Mouse (Mus musculus): ENCODE results near the gene Usp48.

Usp48 gene

GRCm38 (mm10) chr4:137607023-137607422, 13.5 kb downstream of the Usp48 start:
- no peak for ATAC-seq (ENCODE audit: insufficient number of reproducible peaks, low FRiP score, low TSS enrichment)

GRCm38 (mm10) chr4:137609281-137609680, 15.7 kb downstream of the Usp48 start:
- ATAC-seq (ENCODE audit: insufficient number of reproducible peaks, low FRiP score, low TSS enrichment): no peak

DNA sequence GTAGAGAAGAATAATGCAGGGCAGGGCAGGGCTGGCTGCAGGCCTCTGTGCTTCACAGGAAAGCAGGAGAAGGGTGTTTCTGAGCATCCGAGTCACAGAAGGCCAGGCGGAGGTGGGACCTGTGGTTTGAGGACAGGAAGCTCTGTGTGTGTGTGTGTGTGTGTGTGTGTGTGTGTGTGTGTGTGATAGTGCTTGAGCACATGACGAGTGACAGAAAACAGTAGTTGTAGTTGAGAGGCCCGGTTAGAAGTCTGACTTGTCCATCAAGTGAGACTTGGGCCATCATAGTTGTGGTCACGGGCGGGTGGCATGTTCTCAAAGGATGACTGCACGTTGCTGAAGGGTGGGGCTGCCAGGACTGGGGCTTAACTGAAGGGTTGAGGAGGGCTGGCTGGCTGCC, 16.1 kb downstream of the Usp48 start:
- ATAC-seq (ENCODE audit: insufficient number of reproducible peaks, low FRiP score, low TSS enrichment): no peak

DNA sequence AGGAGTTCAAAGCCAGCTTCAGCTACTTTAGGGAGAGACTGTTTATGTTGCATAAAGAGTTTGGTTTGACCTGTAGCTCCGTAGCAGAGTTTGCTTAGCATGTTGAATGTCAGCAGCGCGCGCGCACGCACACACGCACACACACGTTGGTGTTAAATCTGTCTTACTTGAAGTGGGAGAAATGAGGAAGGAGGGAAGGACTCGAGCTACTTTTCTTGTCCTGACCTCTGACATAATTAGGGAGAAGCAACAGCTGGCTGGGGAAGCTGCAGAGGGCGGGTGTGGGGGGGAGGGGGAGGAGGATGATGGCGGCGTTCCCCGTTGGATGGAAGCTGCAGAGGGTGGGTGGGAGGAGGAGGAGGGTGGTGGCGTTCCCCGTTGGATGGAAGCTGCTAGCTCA, 16.7 kb downstream of the Usp48 start:
- no peak for ATAC-seq (ENCODE audit: insufficient number of reproducible peaks, low FRiP score, low TSS enrichment)

DNA sequence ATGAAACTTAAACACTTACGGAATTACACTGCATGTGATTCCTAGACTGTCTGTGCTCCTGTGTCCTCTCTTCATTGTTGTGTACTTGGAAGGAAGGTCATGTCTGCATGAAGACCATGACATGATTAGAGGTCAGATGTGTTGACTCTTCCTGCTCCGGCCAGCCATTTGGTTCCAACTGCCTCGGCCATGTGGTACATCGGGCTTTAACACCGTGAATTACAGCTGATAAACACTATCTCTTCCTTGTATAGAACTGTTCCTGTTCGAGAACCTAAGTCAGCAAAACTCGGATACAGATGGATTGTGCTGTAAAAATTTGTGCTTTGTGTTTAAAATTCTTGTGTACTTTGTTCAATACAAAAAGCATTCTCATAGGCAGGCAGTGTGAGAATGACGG, 29.3 kb downstream of the Usp48 start:
- no peak for ATAC-seq (ENCODE audit: insufficient number of reproducible peaks, low FRiP score, low TSS enrichment)

DNA sequence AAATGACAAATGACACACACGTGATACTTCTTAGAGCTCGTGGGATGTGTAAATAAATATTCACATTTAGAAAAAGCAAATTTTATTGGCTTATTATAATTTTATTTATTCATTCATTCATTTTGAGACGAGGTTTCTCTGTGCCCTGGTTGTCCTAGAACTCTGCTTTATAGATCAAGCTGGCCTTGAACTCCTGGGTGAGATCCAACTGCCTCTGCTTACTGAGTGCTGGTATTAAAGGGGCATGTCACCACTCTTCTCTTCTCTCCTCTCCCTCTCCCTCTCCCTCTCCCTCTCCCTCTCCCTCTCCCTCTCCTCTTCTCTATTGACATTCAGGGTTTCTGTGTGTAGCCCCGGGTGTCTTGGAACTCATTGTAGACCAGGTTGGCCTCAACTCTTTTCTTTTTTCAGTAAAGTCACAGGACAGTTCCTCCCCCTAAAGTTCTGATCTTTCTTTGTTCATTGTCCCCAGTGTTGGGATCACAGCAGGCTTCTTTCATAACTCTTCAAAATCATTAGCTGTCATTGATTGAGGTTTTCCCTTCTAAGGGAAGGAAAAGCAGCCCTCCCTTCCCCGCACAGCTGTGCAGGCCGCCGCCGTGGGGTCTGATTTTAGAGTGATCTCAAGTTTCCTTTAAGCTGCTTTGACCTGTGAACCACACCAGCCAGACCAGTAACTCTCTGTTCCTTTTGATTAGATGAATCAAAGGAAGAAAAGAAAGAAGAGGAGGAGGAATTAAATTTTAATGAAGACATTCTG, 34.1 kb downstream of the Usp48 start:
- no peak for ATAC-seq (ENCODE audit: insufficient number of reproducible peaks, low FRiP score, low TSS enrichment)

DNA sequence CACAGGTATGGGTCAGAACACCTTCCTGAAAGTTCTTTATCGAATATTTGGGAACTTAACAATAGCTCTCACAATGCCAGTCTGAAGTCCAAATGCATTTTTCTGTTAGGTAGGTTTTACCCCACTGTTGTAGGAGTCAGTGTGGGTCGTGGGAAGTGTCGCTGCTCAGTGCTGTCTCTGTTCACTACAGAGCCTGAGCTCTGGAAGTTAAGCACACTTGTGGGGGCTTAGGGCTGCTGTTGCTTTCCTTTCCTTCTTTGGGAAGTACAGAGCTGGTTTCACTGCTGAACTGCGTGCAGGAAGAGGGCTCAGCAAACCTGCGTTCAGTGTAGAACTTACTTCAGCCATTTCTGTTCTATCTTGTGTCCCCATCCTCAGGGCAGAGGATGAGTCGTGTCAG, 34.8 kb downstream of the Usp48 start:
- ATAC-seq (ENCODE audit: insufficient number of reproducible peaks, low FRiP score, low TSS enrichment): no peak

GRCm38 (mm10) chr4:137629354-137629753, 35.8 kb downstream of the Usp48 start:
- no peak for ATAC-seq (ENCODE audit: insufficient number of reproducible peaks, low FRiP score, low TSS enrichment)

GRCm38 (mm10) chr4:137630153-137630552, 36.6 kb downstream of the Usp48 start:
- no peak for ATAC-seq (ENCODE audit: insufficient number of reproducible peaks, low FRiP score, low TSS enrichment)

- no peak for ATAC-seq (ENCODE audit: insufficient number of reproducible peaks, low FRiP score, low TSS enrichment)
Observed at GRCm38 (mm10) chr4:137631596-137631995, 38.0 kb downstream of the Usp48 start.

GRCm38 (mm10) chr4:137633394-137633793, 39.8 kb downstream of the Usp48 start:
- no peak for ATAC-seq (ENCODE audit: insufficient number of reproducible peaks, low FRiP score, low TSS enrichment)

DNA sequence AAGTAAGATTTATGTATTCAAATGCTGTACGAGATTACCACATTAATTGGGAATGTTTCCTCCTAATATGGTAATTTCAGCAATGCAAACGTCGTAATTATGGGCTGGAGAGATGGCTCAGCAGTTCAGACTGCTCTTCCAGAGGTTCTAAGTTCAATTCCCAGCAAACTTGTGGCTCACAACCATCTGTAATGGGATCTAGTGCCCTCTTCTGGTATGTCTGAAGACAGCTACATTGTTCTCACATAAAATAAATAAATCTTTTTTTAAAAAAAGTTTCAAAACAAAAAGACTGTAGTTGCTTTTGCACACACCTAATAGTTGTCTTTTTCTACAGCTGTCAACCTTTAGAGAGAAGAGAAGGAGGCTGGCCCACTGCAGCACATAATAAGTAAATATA, 43.0 kb downstream of the Usp48 start:
- no peak for ATAC-seq (ENCODE audit: insufficient number of reproducible peaks, low FRiP score, low TSS enrichment)

- ATAC-seq (ENCODE audit: insufficient number of reproducible peaks, low FRiP score, low TSS enrichment): no peak
Observed at GRCm38 (mm10) chr4:137641556-137641955, 48.0 kb downstream of the Usp48 start.

DNA sequence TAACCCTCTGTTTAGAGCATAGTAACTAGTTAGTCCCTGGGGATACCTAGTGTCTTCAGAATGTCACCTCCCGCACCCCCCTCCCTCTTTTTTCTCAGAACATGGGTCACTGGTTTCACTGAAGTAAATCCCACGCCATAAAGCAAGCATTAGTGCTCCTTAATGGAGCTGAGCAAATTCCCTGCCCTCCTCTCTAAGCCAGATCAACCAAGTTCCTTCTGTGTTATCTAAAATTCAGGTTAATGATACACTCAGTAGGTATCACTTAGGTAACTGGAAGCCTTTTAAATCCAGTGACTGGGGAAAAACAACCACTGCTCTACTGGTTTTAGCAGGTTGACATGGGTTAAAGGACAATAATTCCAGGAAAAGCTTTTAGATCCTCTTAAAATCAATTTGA, 48.5 kb downstream of the Usp48 start:
- ATAC-seq (ENCODE audit: insufficient number of reproducible peaks, low FRiP score, low TSS enrichment): no peak

GRCm38 (mm10) chr4:137643459-137643858, 49.9 kb downstream of the Usp48 start:
- no peak for ATAC-seq (ENCODE audit: insufficient number of reproducible peaks, low FRiP score, low TSS enrichment)

- no peak for ATAC-seq (ENCODE audit: insufficient number of reproducible peaks, low FRiP score, low TSS enrichment)
Observed at GRCm38 (mm10) chr4:137646262-137646661, 52.7 kb downstream of the Usp48 start.

GRCm38 (mm10) chr4:137647648-137648047, 54.1 kb downstream of the Usp48 start:
- no peak for ATAC-seq (ENCODE audit: insufficient number of reproducible peaks, low FRiP score, low TSS enrichment)

- ATAC-seq (ENCODE audit: insufficient number of reproducible peaks, low FRiP score, low TSS enrichment): no peak
Observed at GRCm38 (mm10) chr4:137648230-137648629, 54.7 kb downstream of the Usp48 start.

DNA sequence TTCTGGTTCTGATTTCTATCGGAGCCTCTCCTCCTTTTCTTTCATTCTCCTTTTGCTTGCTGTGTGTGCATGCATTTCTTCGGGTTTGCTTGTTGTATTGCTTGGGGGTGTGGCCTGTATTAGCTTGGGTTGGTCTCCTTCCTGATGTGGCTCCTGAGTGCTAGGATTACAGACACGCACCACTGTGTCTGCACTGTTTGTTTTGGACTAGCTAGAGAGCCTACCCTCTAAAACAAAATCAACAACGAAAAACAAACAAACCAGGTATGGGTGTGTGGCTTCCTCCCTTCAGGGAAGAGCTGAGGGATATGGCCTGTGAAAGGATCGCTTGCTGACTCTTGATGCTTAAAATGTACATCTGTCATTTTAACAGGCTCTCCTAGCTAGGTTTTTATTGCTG, 57.4 kb downstream of the Usp48 start:
- ATAC-seq (ENCODE audit: insufficient number of reproducible peaks, low FRiP score, low TSS enrichment): no peak

DNA sequence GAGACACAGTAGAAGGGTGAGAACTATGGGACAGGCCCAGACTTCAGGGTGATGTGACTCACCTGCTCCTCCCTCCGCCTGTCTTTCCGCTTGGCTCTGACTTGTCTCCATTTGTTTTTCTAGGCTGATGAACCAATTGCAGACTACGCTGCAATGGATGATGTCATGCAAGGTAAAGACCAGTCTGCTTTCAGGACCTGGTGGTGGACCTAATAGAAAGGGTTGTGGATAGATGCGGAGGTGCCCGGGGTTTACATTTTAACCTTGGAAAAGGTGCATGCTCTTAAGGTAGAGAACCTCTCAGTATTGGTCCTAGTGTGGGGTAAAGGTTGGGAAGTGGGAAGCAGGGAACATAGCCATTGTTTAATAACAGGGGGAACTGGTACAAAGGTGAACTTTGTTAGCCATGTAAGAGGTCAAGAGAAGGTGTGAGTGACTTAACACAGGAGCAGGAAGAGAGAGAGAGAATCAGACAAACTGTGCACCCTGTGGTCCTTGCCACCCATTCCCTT, 59.3 kb downstream of the Usp48 start:
- no peak for ATAC-seq (ENCODE audit: insufficient number of reproducible peaks, low FRiP score, low TSS enrichment)

DNA sequence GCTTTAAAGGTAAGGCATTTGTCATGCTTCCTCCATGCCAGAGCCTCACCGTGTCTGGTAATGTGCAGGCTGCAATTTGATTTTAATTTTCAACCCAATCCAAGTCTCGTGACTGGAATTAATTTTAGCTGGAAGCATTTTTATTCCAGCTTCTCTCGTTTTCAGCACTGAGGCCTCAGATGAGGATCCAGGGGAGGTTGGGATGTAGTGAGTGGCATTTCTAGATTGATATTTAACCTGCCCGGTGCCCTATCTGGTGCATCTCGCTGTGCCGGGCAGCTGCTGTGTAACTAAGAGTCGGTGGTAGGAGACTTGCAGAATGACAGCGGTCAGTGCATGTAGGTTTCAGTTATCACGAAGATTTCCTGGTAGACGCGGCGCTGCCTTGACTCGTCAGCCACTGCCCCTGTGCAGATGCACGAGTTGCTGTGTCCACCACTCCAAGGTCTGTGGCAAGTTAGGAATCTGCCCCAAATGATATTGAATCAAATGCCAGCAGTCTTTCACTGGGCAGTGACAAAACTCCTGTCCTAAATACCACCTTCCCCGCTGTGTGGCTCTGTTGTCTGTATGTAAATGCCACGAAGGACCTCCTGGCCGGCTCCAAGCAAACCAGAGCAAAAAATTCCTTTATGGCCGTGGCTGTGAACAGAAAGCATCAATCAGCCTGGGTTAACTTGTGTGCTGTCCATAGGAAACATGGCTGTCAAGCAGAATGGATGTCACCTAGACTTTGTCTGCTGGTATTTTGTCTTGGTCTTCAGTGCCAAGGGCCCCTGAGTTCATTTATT, 61.9 kb downstream of the Usp48 start:
- no peak for ATAC-seq (ENCODE audit: insufficient number of reproducible peaks, low FRiP score, low TSS enrichment)

DNA sequence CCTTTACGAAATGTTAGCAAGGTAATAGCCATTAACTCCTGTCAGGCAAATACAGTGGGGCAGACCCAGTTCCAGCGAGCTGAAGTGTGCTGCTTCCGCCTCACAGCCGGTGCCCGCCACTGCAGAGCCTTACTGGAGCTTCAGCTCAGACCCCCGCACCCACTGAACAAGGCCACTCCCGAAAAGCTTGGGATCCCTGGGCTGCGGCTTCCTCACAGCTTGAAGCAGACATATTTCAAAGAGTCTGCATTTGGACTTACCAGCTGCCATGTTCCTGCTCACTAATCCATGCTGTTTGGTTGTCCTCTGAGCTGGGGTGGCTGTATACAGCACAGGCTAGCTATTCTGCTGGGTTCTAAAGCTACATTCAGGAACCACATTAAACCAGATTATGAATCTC, 64.1 kb downstream of the Usp48 start:
- ATAC-seq (ENCODE audit: insufficient number of reproducible peaks, low FRiP score, low TSS enrichment): no peak

All from cerebellum, adult (tissue).